Mouse (Mus musculus): Measurements from ENCODE around the gene Fat3. TPM values are rescaled to one million over a fixed set of nuclear protein-coding genes. Genes with fewer than 3 reads are reported as not detected.

Fat3 gene
- total RNA-seq, 1 experiment: 0.58 TPM

- H3K27ac ChIP-seq (ENCODE audit: insufficient read depth, low read depth, low read length, poor library complexity, severe bottlenecking): no peak overlapping the region
- TF ChIP-seq CHD2 (IDR thresholded peaks at IDR 0.05; ENCODE audit: low read depth, low read length) (no peak), ZC3H11A (IDR thresholded peaks at IDR 0.05; ENCODE audit: borderline replicate concordance, low read depth, low read length) (no peak), MAFK (IDR thresholded peaks at IDR 0.05; ENCODE audit: insufficient read depth, low read depth, low read length) (no peak)
- H3K4me3 ChIP-seq (ENCODE audit: insufficient read depth in 1 of 2, low read depth in 1 of 2, low read length in 2 of 2, poor library complexity in 1 of 2, severe bottlenecking in 1 of 2): no peak overlapping the region
- no peak overlapping the region for H3K9ac ChIP-seq (ENCODE audit: insufficient read depth, low read depth, low read length, poor library complexity, severe bottlenecking)
- H3K4me1 ChIP-seq (ENCODE audit: control insufficient read depth in 2 of 2, insufficient read depth in 2 of 2, low read length in 2 of 2, poor library complexity in 1 of 2): no peaks in the 10 kb centered on the region
- H3K9me3 ChIP-seq (ENCODE audit: control insufficient read depth, insufficient read depth, low read depth, low read length): no peaks in the 10 kb centered on the region
- no peak for DNase-seq (ENCODE audit: low read depth, low spot score)
- H3K36me3 ChIP-seq (ENCODE audit: control insufficient read depth, insufficient read depth, low read length, poor library complexity, severe bottlenecking): no peaks in the 10 kb centered on the region
- in situ Hi-C loops (cut with MboI; ENCODE audit: low sequenced_read_pairs in 2 of 2, unreplicated experiment in 2 of 2): no loop called here
Observed at GRCm38 (mm10) chr9:15909397-15910113, 591.5 kb downstream of the Fat3 start.

- in situ Hi-C loops (cut with MboI; ENCODE audit: low sequenced_read_pairs in 2 of 2, unreplicated experiment in 2 of 2): no loop called here
- Histone ChIP-seq H3K9me3 (ENCODE audit: control insufficient read depth, insufficient read depth, low read depth, low read length) (no peaks in the 10 kb centered on the region), H3K36me3 (ENCODE audit: control insufficient read depth, insufficient read depth, low read length, poor library complexity, severe bottlenecking) (no peaks in the 10 kb centered on the region), H3K4me3 (ENCODE audit: insufficient read depth in 1 of 2, low read depth in 1 of 2, low read length in 2 of 2, poor library complexity in 1 of 2, severe bottlenecking in 1 of 2) (no peak overlapping the region), H3K27ac (ENCODE audit: insufficient read depth, low read depth, low read length, poor library complexity, severe bottlenecking) (no peak overlapping the region), H3K9ac (ENCODE audit: insufficient read depth, low read depth, low read length, poor library complexity, severe bottlenecking) (no peak overlapping the region), H3K4me1 (ENCODE audit: control insufficient read depth in 2 of 2, insufficient read depth in 2 of 2, low read length in 2 of 2, poor library complexity in 1 of 2) (no peaks in the 10 kb centered on the region)
- no peak for TF ChIP-seq HCFC1 (IDR thresholded peaks at IDR 0.05; ENCODE audit: borderline replicate concordance, insufficient read depth, low read length)
- TF ChIP-seq ZC3H11A (IDR thresholded peaks at IDR 0.05; ENCODE audit: borderline replicate concordance, low read depth, low read length): no peak
- TF ChIP-seq MAFK (IDR thresholded peaks at IDR 0.05; ENCODE audit: insufficient read depth, low read depth, low read length): no peak
- no peak for TF ChIP-seq ZNF384 (IDR thresholded peaks at IDR 0.05; ENCODE audit: low read depth, low read length)
- DNase-seq (ENCODE audit: low read depth, low spot score): no peak
Observed at GRCm38 (mm10) chr9:15903948-15904750, 596.9 kb downstream of the Fat3 start.

- H3K27ac ChIP-seq (ENCODE audit: insufficient read depth, low read depth, low read length, poor library complexity, severe bottlenecking): no peak overlapping the region
- no peak overlapping the region for H3K9ac ChIP-seq (ENCODE audit: insufficient read depth, low read depth, low read length, poor library complexity, severe bottlenecking)
- no peak overlapping the region for H3K4me3 ChIP-seq (ENCODE audit: insufficient read depth in 1 of 2, low read depth in 1 of 2, low read length in 2 of 2, poor library complexity in 1 of 2, severe bottlenecking in 1 of 2)
- no peaks in the 10 kb centered on the region for H3K9me3 ChIP-seq (ENCODE audit: control insufficient read depth, insufficient read depth, low read depth, low read length)
- no peak for DNase-seq (ENCODE audit: low read depth, low spot score)
- TF ChIP-seq ZC3H11A (IDR thresholded peaks at IDR 0.05; ENCODE audit: borderline replicate concordance, low read depth, low read length): no peak
- no peak for TF ChIP-seq MAFK (IDR thresholded peaks at IDR 0.05; ENCODE audit: insufficient read depth, low read depth, low read length)
- TF ChIP-seq ZNF384 (IDR thresholded peaks at IDR 0.05; ENCODE audit: low read depth, low read length): no peak
- TF ChIP-seq HCFC1 (IDR thresholded peaks at IDR 0.05; ENCODE audit: borderline replicate concordance, insufficient read depth, low read length): no peak
- no peak for TF ChIP-seq CHD2 (IDR thresholded peaks at IDR 0.05; ENCODE audit: low read depth, low read length)
- H3K36me3 ChIP-seq (ENCODE audit: control insufficient read depth, insufficient read depth, low read length, poor library complexity, severe bottlenecking): no peaks in the 10 kb centered on the region
- in situ Hi-C loops (cut with MboI; ENCODE audit: low sequenced_read_pairs in 2 of 2, unreplicated experiment in 2 of 2): no loop called here
- no peaks in the 10 kb centered on the region for H3K4me1 ChIP-seq (ENCODE audit: control insufficient read depth in 2 of 2, insufficient read depth in 2 of 2, low read length in 2 of 2, poor library complexity in 1 of 2)
Observed at GRCm38 (mm10) chr9:15898112-15898511, 603.0 kb downstream of the Fat3 start.

- DNase-seq (ENCODE audit: low read depth, low spot score): no peak
Observed at GRCm38 (mm10) chr9:15886756-15887155, 614.3 kb downstream of the Fat3 start.

More at GRCm38 (mm10) chr9:15886756-15887155, 614.3 kb downstream of the Fat3 start:
- Histone ChIP-seq H3K4me1 (ENCODE audit: control insufficient read depth in 2 of 2, insufficient read depth in 2 of 2, low read length in 2 of 2, poor library complexity in 1 of 2) (no peaks in the 10 kb centered on the region), H3K4me3 (ENCODE audit: insufficient read depth in 1 of 2, low read depth in 1 of 2, low read length in 2 of 2, poor library complexity in 1 of 2, severe bottlenecking in 1 of 2) (no peak overlapping the region), H3K9ac (ENCODE audit: insufficient read depth, low read depth, low read length, poor library complexity, severe bottlenecking) (no peak overlapping the region), H3K36me3 (ENCODE audit: control insufficient read depth, insufficient read depth, low read length, poor library complexity, severe bottlenecking) (no peaks in the 10 kb centered on the region), H3K27ac (ENCODE audit: insufficient read depth, low read depth, low read length, poor library complexity, severe bottlenecking) (no peak overlapping the region), H3K9me3 (ENCODE audit: control insufficient read depth, insufficient read depth, low read depth, low read length) (no peaks in the 10 kb centered on the region)
- no peak for TF ChIP-seq MAFK (IDR thresholded peaks at IDR 0.05; ENCODE audit: insufficient read depth, low read depth, low read length)
- TF ChIP-seq ZC3H11A (IDR thresholded peaks at IDR 0.05; ENCODE audit: borderline replicate concordance, low read depth, low read length): no peak
- TF ChIP-seq ZNF384 (IDR thresholded peaks at IDR 0.05; ENCODE audit: low read depth, low read length): no peak
- no peak for TF ChIP-seq CHD2 (IDR thresholded peaks at IDR 0.05; ENCODE audit: low read depth, low read length)
- TF ChIP-seq HCFC1 (IDR thresholded peaks at IDR 0.05; ENCODE audit: borderline replicate concordance, insufficient read depth, low read length): no peak
- in situ Hi-C loops (cut with MboI; ENCODE audit: low sequenced_read_pairs in 2 of 2, unreplicated experiment in 2 of 2): no loop called here

All from ES-E14 (cell line).